Comparison of ENCODE assay signal across 17 mouse cellular contexts in genomic region chr1:118826614-118827013, GRCm38 (mm10).
DNase-seq lines count a peak whose midpoint lies in the region; TF ChIP-seq lines count a peak whose summit lies in the region.
"Had no signal": no experiment of that assay in that cellular context is flagged by ENCODE, and none has a peak within 500 bp of the region (broad histone marks: within the 10 kb centered on the region; RNA-seq: fewer than 3 reads in every experiment).

No protein-coding gene starts in this region.

- peaks cover 6% of the 10 kb centered on the region for H3K4me1 ChIP-seq in cerebellum, adult 2 months (ENCODE audit: control insufficient read depth, insufficient read depth, low read length)
- H3K4me1 ChIP-seq: megakaryocyte, embryonic 14.5 days had no signal

- WGBS in cerebellum, adult 2 months: 52% methylated on average over 11 of the region's 11 CpGs

- DNase-seq in cerebellum, adult 2 months: peak; percentile 18 to 26
- no peak for DNase-seq in cerebellum, adult 11 months
- peak; percentile 17 to 25 for DNase-seq in layer of hippocampus, adult 8-10 months (ENCODE audit: low spot score in 2 of 2)
- DNase-seq in layer of hippocampus, adult 9-10 months (ENCODE audit: low spot score): no peak
- DNase-seq in left cerebral cortex, postnatal 36 days (ENCODE audit: low spot score in 2 of 2): peak; percentile 31 to 45
- DNase-seq in right cerebral cortex, postnatal 14 days: peak; percentile 31
- no peak for DNase-seq in B cell, adult 2 months
- DNase-seq in kidney, adult 18-20 months: no peak
- DNase-seq: adrenal gland, postnatal 36 days; cerebellum, adult 11-12 months; heart, adult 11 months; liver, embryonic 13.5 days; thymus, postnatal 36 days had no signal

- no peak overlapping the region for H3K4me3 ChIP-seq in cerebellum, adult 2 months (replicated peaks; ENCODE audit: insufficient read depth, low read depth, low read length)
- H3K4me3 ChIP-seq: embryonic facial prominence, embryonic 13.5 days; liver, embryonic 13.5 days; megakaryocyte, embryonic 14.5 days; stomach, embryonic 15.5 days had no signal

- H3K27me3 ChIP-seq in cerebellum, adult 2 months (ENCODE audit: control insufficient read depth, insufficient read depth, low read length): no peaks in the 10 kb centered on the region
- H3K27me3 ChIP-seq: CH12.LX; embryonic facial prominence, embryonic 13.5 days; liver, embryonic 13.5 days; stomach, embryonic 15.5 days had no signal

- no peak overlapping the region for H3K27ac ChIP-seq in cerebellum, adult 2 months (ENCODE audit: insufficient read depth, low read length)
- H3K27ac ChIP-seq: embryonic facial prominence, embryonic 13.5 days; liver, embryonic 13.5 days; stomach, embryonic 15.5 days had no signal

- intact Hi-C loops in left cerebral cortex, postnatal 36 days (cut with DNase I): no loop called here

- TF ChIP-seq POLR2A in cerebellum, adult 2 months (IDR thresholded peaks at IDR 0.05; ENCODE audit: borderline replicate concordance, insufficient read depth, low read length): no peak

- TF ChIP-seq CTCF in cerebellum, adult 2 months (IDR thresholded peaks at IDR 0.05; ENCODE audit: borderline replicate concordance, insufficient read depth, low read depth, low read length): no peak

Comparison
In these comparisons a context has a peak if more than half of its experiments do, and no peak if none do; other contexts are left out.
1. DNase-seq: peak in cerebellum, adult 2 months (2 of 2), layer of hippocampus, adult 8-10 months (2 of 2), left cerebral cortex, postnatal 36 days (2 of 2) and right cerebral cortex, postnatal 14 days (single experiment); none in cerebellum, adult 11 months (single experiment), layer of hippocampus, adult 9-10 months (single experiment), B cell, adult 2 months (0 of 2) and kidney, adult 18-20 months (single experiment).